Mouse (Mus musculus): ENCODE results near the gene Klra2.

DNA sequence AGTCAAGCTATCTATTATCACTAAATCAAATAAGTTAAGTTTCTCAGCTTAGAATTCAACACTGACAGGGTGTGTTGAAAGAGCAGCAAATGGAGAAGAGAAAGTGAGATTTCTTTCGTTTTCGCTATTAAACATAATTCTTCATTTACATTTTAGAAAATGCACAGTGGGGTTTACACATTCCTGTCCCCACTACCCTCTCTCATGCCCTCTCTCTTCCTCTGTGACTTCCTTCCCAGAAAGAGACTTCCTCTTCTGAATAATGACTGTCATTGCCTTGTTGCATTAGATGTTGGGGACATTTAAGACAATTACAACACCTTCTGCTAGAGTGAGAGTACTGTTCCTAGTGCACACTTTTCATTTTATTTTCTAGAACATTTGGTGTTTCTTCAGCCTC is 22.4 kb upstream of the Klra2 start:
- TF ChIP-seq CTCF (IDR thresholded peaks at IDR 0.05; ENCODE audit: insufficient read depth, low read length) (no peak), POLR2A (IDR thresholded peaks at IDR 0.05; ENCODE audit: borderline replicate concordance, extremely low read depth, low read depth, low read length) (no peak)

All from lung, adult 2 months (tissue).